Mouse (Mus musculus) small intestine, adult 10 weeks (tissue): ENCODE measurements around the gene Stx12. TPM values are rescaled to one million over a fixed set of nuclear protein-coding genes. Genes with fewer than 3 reads are reported as not detected.

ENCODE experiments used
- polyA plus RNA-seq: library from polyadenylated mRNA; stranded (reverse); fragments of 350-450 nt; fragmentation: Illumina TruSeq; extraction: RNeasy Lipid Tissue Mini Kit (QIAGEN cat#74804); gene quantifications from one replicate; pipeline ENCODE4 v1.2.3, GENCODE M21; 2014; ENCODE audit warnings: low replicate concordance

Stx12 gene
- 325 TPM for polyA plus RNA-seq

DNA sequence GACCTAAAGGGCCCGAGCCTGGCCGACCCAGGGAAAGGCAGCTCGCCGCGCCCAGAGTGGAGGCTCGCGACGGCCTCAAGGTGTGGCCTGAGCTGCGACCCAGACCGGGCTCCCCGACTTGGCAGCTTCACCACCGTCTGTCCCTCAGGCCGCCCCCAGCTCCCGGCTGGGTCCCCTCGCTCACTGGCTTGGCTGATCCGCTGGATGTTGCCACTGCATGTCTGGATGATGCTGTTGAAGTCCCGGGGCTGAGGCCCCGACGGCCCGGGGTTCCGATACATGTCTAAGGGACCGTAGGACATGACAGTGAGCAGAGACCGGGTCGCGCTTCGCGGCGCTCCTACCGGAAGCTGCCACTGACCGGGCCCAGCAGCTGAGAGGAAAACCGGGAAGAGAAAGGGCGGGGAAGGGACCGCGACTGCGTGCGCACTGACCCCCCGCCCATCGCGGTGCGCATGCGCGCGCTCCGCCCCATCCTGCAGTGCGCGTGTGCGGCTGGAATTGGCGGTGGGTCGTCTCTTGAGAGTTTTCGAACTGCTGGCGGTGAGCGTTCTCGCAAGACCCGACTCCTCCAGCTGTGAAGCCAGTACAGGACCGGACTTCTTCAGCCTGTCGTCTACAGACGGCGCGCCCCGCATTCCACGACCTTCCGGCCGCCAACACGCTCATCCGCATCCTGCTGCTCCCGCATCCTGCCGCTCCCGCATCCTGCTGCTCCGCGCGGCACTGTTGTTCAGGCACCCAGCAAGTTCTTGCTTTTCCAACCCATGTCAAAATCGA lies at the start of gene Stx12:
TSS of gene Stx12 (minus strand) at position 446 of the 780 bp plus-strand sequence.

DNA sequence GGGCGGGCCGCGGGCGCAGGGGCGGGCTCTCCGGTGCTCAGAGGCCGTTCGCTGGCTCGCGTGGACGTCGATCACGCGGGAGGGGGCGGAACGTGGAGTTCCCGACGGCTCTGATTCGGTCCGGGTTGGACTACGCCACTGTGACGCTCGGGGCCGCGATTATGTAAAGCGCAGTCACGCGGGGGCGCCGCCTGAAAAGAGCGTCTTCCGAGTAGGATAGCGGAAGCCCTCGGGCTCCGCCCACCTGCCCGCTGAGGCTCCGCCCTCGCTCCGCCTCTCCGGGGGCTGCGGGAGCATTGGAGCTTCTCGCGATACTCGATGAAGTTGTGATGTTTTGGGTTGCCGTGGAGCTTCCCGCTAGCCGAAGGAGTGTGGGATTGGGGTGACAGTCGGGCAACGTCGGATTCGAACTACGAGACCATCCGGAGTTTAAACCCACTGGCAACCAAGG lies 38.3 kb upstream of the Stx12 start, which contains the start of gene Fam76a:
TSS of gene Fam76a (minus strand) at position 1 of the 451 bp plus-strand sequence.

GRCm38 (mm10) chr4:132842970-132843704 lies 41.2 kb downstream of the Stx12 start, which contains the start of gene Ppp1r8:
Gene Ppp1r8 (minus strand): TSS chr4:132843169.

Other genes starting within 250 kb of the Stx12 start
- gene Eya3, start 245.5 kb downstream of the Stx12 start, polyA plus RNA-seq: 20.1 TPM
- 0.93 TPM for gene Xkr8, start 152.0 kb downstream of the Stx12 start, polyA plus RNA-seq
- 31.1 TPM for gene Smpdl3b, start 127.3 kb downstream of the Stx12 start, polyA plus RNA-seq
- 6.4 TPM for gene Rpa2, start 116.2 kb downstream of the Stx12 start, polyA plus RNA-seq
- gene Themis2, start 88.1 kb downstream of the Stx12 start, polyA plus RNA-seq: 2.0 TPM
- gene Ppp1r8, start 41.3 kb downstream of the Stx12 start, polyA plus RNA-seq: 5.1 TPM
- gene Fam76a, start 38.0 kb upstream of the Stx12 start, polyA plus RNA-seq: 32.3 TPM
- 1.3 TPM for gene Fgr, start 89.6 kb upstream of the Stx12 start, polyA plus RNA-seq
- 0.85 TPM for gene Ahdc1, start 126.8 kb upstream of the Stx12 start, polyA plus RNA-seq
- gene Wasf2, start 246.0 kb upstream of the Stx12 start, polyA plus RNA-seq: 123 TPM